Mouse (Mus musculus): ENCODE results near the gene Sgcd. TPM values are rescaled to one million over a fixed set of nuclear protein-coding genes. Genes with fewer than 3 reads are reported as not detected.

Gene Sgcd
- polyA plus RNA-seq, 3 experiments from 2014 or later = not detected

- ATAC-seq = no peak
Measured at GRCm38 (mm10) chr11:47264267-47264984, 724.3 kb downstream of the Sgcd start.

GRCm38 (mm10) chr11:47250301-47250700, 738.5 kb downstream of the Sgcd start:
- ATAC-seq = no peak

GRCm38 (mm10) chr11:47248345-47248893, 740.4 kb downstream of the Sgcd start:
- no peak for ATAC-seq

GRCm38 (mm10) chr11:47247703-47248344, 740.9 kb downstream of the Sgcd start:
- ATAC-seq = no peak

- ATAC-seq = no peak
Measured at GRCm38 (mm10) chr11:47242401-47242800, 746.4 kb downstream of the Sgcd start.

GRCm38 (mm10) chr11:47228222-47228621, 760.5 kb downstream of the Sgcd start:
- ATAC-seq = no peak

- no peak for ATAC-seq
Measured at GRCm38 (mm10) chr11:47224148-47224547, 764.6 kb downstream of the Sgcd start.

GRCm38 (mm10) chr11:47211531-47211930, 777.2 kb downstream of the Sgcd start:
- no peak for ATAC-seq

GRCm38 (mm10) chr11:47206461-47206860, 782.3 kb downstream of the Sgcd start:
- ATAC-seq = no peak

GRCm38 (mm10) chr11:47199106-47199505, 789.7 kb downstream of the Sgcd start:
- no peak for ATAC-seq

GRCm38 (mm10) chr11:47188556-47188955, 800.2 kb downstream of the Sgcd start:
- no peak for ATAC-seq

- ATAC-seq = no peak
Measured at GRCm38 (mm10) chr11:47174977-47175376, 813.8 kb downstream of the Sgcd start.

- ATAC-seq = no peak
Measured at GRCm38 (mm10) chr11:47170926-47171625, 817.7 kb downstream of the Sgcd start.

GRCm38 (mm10) chr11:47167376-47167775, 821.4 kb downstream of the Sgcd start:
- ATAC-seq = no peak

- no peak for ATAC-seq
Measured at GRCm38 (mm10) chr11:47158089-47158488, 830.7 kb downstream of the Sgcd start.

GRCm38 (mm10) chr11:47156730-47157693, 831.8 kb downstream of the Sgcd start:
- no peak for ATAC-seq

GRCm38 (mm10) chr11:47154837-47155430, 833.8 kb downstream of the Sgcd start:
- no peak for ATAC-seq

- ATAC-seq = no peak
Measured at GRCm38 (mm10) chr11:47149607-47150006, 839.2 kb downstream of the Sgcd start.

GRCm38 (mm10) chr11:47139867-47140266, 848.9 kb downstream of the Sgcd start:
- ATAC-seq = no peak

- ATAC-seq = no peak
Measured at GRCm38 (mm10) chr11:47139271-47139670, 849.5 kb downstream of the Sgcd start.

- ATAC-seq = no peak
Measured at GRCm38 (mm10) chr11:47132410-47132809, 856.4 kb downstream of the Sgcd start.

GRCm38 (mm10) chr11:47130432-47130831, 858.3 kb downstream of the Sgcd start:
- ATAC-seq = no peak
